Mouse (Mus musculus): ENCODE results near the gene RPS10-NUDT3.
"Not testable (repeated sequence)": the region's sequence is repeated elsewhere in the genome, so short reads cannot be mapped to it uniquely, and the experiment has no call there.

The RPS10-NUDT3 gene

GRCm38 (mm10) chr17:27639851-27640250 lies 4.8 kb upstream of the RPS10-NUDT3 start:
- DNase-seq (ENCODE audit: low spot score), result not testable (repeated sequence)

GRCm38 (mm10) chr17:27638921-27639332 lies 3.9 kb upstream of the RPS10-NUDT3 start:
- DNase-seq (ENCODE audit: low spot score), result no peak

- no peak for DNase-seq (ENCODE audit: low spot score)
These were observed 2.3 kb upstream of the RPS10-NUDT3 start for GRCm38 (mm10) chr17:27637333-27637732.

GRCm38 (mm10) chr17:27636132-27637020 lies 1.4 kb upstream of the RPS10-NUDT3 start, which contains the start of gene Rps10:
Gene Rps10 (minus strand): TSS chr17:27636669.
- DNase-seq (ENCODE audit: low spot score), result no peak

GRCm38 (mm10) chr17:27635575-27635903 lies 517 bp upstream of the RPS10-NUDT3 start:
- DNase-seq (ENCODE audit: low spot score), result not testable (repeated sequence)

GRCm38 (mm10) chr17:27629249-27630020 lies 5.6 kb downstream of the RPS10-NUDT3 start:
- peak; percentile 72 for DNase-seq (ENCODE audit: low spot score)

GRCm38 (mm10) chr17:27628376-27628775 lies 6.6 kb downstream of the RPS10-NUDT3 start:
- DNase-seq (ENCODE audit: low spot score), result no peak

GRCm38 (mm10) chr17:27627451-27627850 lies 7.6 kb downstream of the RPS10-NUDT3 start:
- peak; percentile 25 for DNase-seq (ENCODE audit: low spot score)

GRCm38 (mm10) chr17:27626681-27627080 lies 8.3 kb downstream of the RPS10-NUDT3 start:
- no peak for DNase-seq (ENCODE audit: low spot score)

- DNase-seq (ENCODE audit: low spot score), result no peak
These were observed 9.4 kb downstream of the RPS10-NUDT3 start for GRCm38 (mm10) chr17:27625455-27626251.

GRCm38 (mm10) chr17:27623360-27624326 lies 11.4 kb downstream of the RPS10-NUDT3 start, which contains the start of gene Nudt3:
Gene Nudt3 (minus strand): TSS chr17:27623495.
- peak; percentile 90 for DNase-seq (ENCODE audit: low spot score)

- no peak for DNase-seq (ENCODE audit: low spot score)
These were observed 12.2 kb downstream of the RPS10-NUDT3 start for GRCm38 (mm10) chr17:27622611-27623359.

GRCm38 (mm10) chr17:27621705-27622531 lies 13.1 kb downstream of the RPS10-NUDT3 start:
- no peak for DNase-seq (ENCODE audit: low spot score)

GRCm38 (mm10) chr17:27621161-27621560 lies 13.9 kb downstream of the RPS10-NUDT3 start:
- no peak for DNase-seq (ENCODE audit: low spot score)

- no peak for DNase-seq (ENCODE audit: low spot score)
These were observed 19.6 kb downstream of the RPS10-NUDT3 start for GRCm38 (mm10) chr17:27615388-27615787.

- DNase-seq (ENCODE audit: low spot score), result no peak
These were observed 22.0 kb downstream of the RPS10-NUDT3 start for GRCm38 (mm10) chr17:27613016-27613415.

- no peak for DNase-seq (ENCODE audit: low spot score)
These were observed 23.0 kb downstream of the RPS10-NUDT3 start for GRCm38 (mm10) chr17:27611994-27612393.

GRCm38 (mm10) chr17:27611519-27611884 lies 23.5 kb downstream of the RPS10-NUDT3 start:
- DNase-seq (ENCODE audit: low spot score), result no peak

All from T-cell, adult 2 months (primary cell).